Mouse (Mus musculus) MEL (cell line): Measurements from ENCODE around the gene Nrbf2. TPM values are rescaled to one million over a fixed set of nuclear protein-coding genes. Genes with fewer than 3 reads are reported as not detected.

Experiments
- DNase-seq: peaks from one replicate; pipeline ENCODE4 v3.0.0; 2011; ENCODE audit warnings: low read depth, low spot score
- H3K27ac ChIP-seq: 2 replicates; pipeline ENCODE4 v1.5.1; 2012; ENCODE audit warnings: low read depth, mild to moderate bottlenecking, control low read depth, low read length, moderate library complexity; ENCODE audit not compliant: control insufficient read depth
- H3K27me3 ChIP-seq, 2 experiments: fragments of 150-350 bp in 1 of 2; sonication (generic) in 1 of 2; 2 replicates each; pipeline ENCODE4 v1.6.1; 2012; ENCODE audit warnings: low read length in 2 of 2, mild to moderate bottlenecking in 2 of 2, improper control_type of control experiment in 1 of 2, moderate library complexity in 1 of 2; ENCODE audit not compliant: insufficient read depth in 2 of 2, control insufficient read depth in 1 of 2
- H3K36me3 ChIP-seq, 2 experiments: 2 replicates each; pipeline ENCODE4 v1.6.1; 2012 to 2014; ENCODE audit warnings: low read length in 2 of 2, improper control_type of control experiment in 1 of 2, inconsistent platforms in 1 of 2, mild to moderate bottlenecking in 1 of 2; ENCODE audit not compliant: insufficient read depth in 2 of 2, control insufficient read depth in 1 of 2
- H3K4me1 ChIP-seq, 2 experiments: fragments of 150-350 bp in 1 of 2; sonication (generic) in 1 of 2; 2 replicates each; pipeline ENCODE4 v1.6.1; 2012; ENCODE audit warnings: low read length in 2 of 2, improper control_type of control experiment in 1 of 2, mild to moderate bottlenecking in 1 of 2; ENCODE audit not compliant: insufficient read depth in 2 of 2, control insufficient read depth in 1 of 2
- H3K4me3 ChIP-seq, 2 experiments: fragments of 150-350 bp in 1 of 2; sonication (generic) in 1 of 2; 2 replicates each; pipeline ENCODE4 v1.5.1; 2012; ENCODE audit warnings: low read depth in 2 of 2, low read length in 2 of 2, mild to moderate bottlenecking in 2 of 2, moderate library complexity in 2 of 2, control low read depth in 1 of 2, improper control_type of control experiment in 1 of 2; ENCODE audit not compliant: control insufficient read depth in 1 of 2, insufficient read depth in 1 of 2
- H3K79me2 ChIP-seq: 2 replicates; pipeline ENCODE4 v1.6.1; 2012; ENCODE audit warnings: mild to moderate bottlenecking, low read length, moderate library complexity; ENCODE audit not compliant: control insufficient read depth, poor library complexity, insufficient read depth
- H3K9ac ChIP-seq: 2 replicates; pipeline ENCODE4 v1.6.1; 2012; ENCODE audit warnings: low read depth, mild to moderate bottlenecking, control low read depth, low read length, moderate library complexity; ENCODE audit not compliant: control insufficient read depth, poor library complexity, severe bottlenecking
- H3K9me3 ChIP-seq: fragments of 150-350 bp; sonication (generic); replicated peaks from 2 replicates; pipeline ENCODE4 v1.6.1; 2012; ENCODE audit warnings: mild to moderate bottlenecking, low read length, improper control_type of control experiment, moderate library complexity; ENCODE audit not compliant: insufficient read depth
- CHD2 ChIP-seq: IDR thresholded peaks from 2 replicates; pipeline ENCODE4 v1.6.1; 2011; ENCODE audit warnings: low read length, improper control_type of control experiment
- CTCF ChIP-seq, 3 experiments: IDR thresholded peaks in 2 of 3; conservative IDR thresholded peaks in 1 of 3; 2 replicates each; pipeline ENCODE4 v1.5.1; 2011 to 2012; ENCODE audit warnings: low read length in 3 of 3, low read depth in 2 of 3, mild to moderate bottlenecking in 2 of 3, improper control_type of control experiment in 1 of 3, inconsistent platforms in 1 of 3, mixed read lengths in 1 of 3, moderate library complexity in 1 of 3; ENCODE audit not compliant: control insufficient read depth in 1 of 3, insufficient read depth in 1 of 3, poor library complexity in 1 of 3, severe bottlenecking in 1 of 3
- ETS1 ChIP-seq: IDR thresholded peaks from 2 replicates; pipeline ENCODE4 v1.6.1; 2012; ENCODE audit warnings: low read depth, mild to moderate bottlenecking, inconsistent platforms, low read length, improper control_type of control experiment, moderate library complexity
- GABPA ChIP-seq: IDR thresholded peaks from 2 replicates; pipeline ENCODE4 v1.6.1; 2012; ENCODE audit warnings: low read depth, mild to moderate bottlenecking, inconsistent platforms, low read length, improper control_type of control experiment, moderate library complexity
- MAFK ChIP-seq: IDR thresholded peaks from 2 replicates; pipeline ENCODE4 v1.6.1; 2011; ENCODE audit warnings: low read depth, mild to moderate bottlenecking, low read length, improper control_type of control experiment, borderline replicate concordance
- MXI1 ChIP-seq: IDR thresholded peaks from 2 replicates; pipeline ENCODE4 v1.6.1; 2011; ENCODE audit warnings: mild to moderate bottlenecking, low read depth, low read length, improper control_type of control experiment
- MYB ChIP-seq: IDR thresholded peaks from 2 replicates; pipeline ENCODE4 v1.6.1; 2011; ENCODE audit warnings: mild to moderate bottlenecking, low read depth, low read length, improper control_type of control experiment
- NRF1 ChIP-seq: IDR thresholded peaks from 2 replicates; pipeline ENCODE4 v1.6.1; 2014; ENCODE audit warnings: low read depth, mild to moderate bottlenecking, inconsistent platforms, low read length, improper control_type of control experiment, moderate library complexity; ENCODE audit not compliant: poor library complexity, insufficient read depth, severe bottlenecking
- RCOR1 ChIP-seq: IDR thresholded peaks from 2 replicates; pipeline ENCODE4 v1.6.1; 2012; ENCODE audit warnings: low read depth, mild to moderate bottlenecking, inconsistent platforms, low read length, improper control_type of control experiment
- TAL1 ChIP-seq: IDR thresholded peaks from 2 replicates; pipeline ENCODE4 v1.6.1; 2012; ENCODE audit warnings: mild to moderate bottlenecking, inconsistent platforms, low read length, moderate library complexity, mixed read lengths
- TBP ChIP-seq: IDR thresholded peaks from 2 replicates; pipeline ENCODE4 v1.8.0; 2011; ENCODE audit warnings: low read depth, low read length, improper control_type of control experiment
- UBTF ChIP-seq: IDR thresholded peaks from 2 replicates; pipeline ENCODE4 v1.6.1; 2012; ENCODE audit warnings: low read depth, mild to moderate bottlenecking, inconsistent platforms, low read length, improper control_type of control experiment, moderate library complexity, borderline replicate concordance; ENCODE audit not compliant: insufficient read depth
- USF1 ChIP-seq: IDR thresholded peaks from 2 replicates; pipeline ENCODE4 v1.6.1; 2014; ENCODE audit warnings: low read depth, mild to moderate bottlenecking, inconsistent platforms, low read length, improper control_type of control experiment, moderate library complexity
- USF2 ChIP-seq, 2 experiments: IDR thresholded peaks; 2 replicates each; pipeline ENCODE4 v1.6.1; 2011 to 2012; ENCODE audit warnings: improper control_type of control experiment in 2 of 2, low read length in 2 of 2, borderline replicate concordance in 1 of 2, inconsistent platforms in 1 of 2, low read depth in 1 of 2, mild to moderate bottlenecking in 1 of 2; ENCODE audit not compliant: insufficient read depth in 1 of 2
- ZNF384 ChIP-seq: IDR thresholded peaks from 2 replicates; pipeline ENCODE4 v1.6.1; 2012; ENCODE audit warnings: low read depth, mild to moderate bottlenecking, inconsistent platforms, low read length, improper control_type of control experiment
- polyA plus RNA-seq, 2 experiments: library from polyadenylated mRNA; stranded (reverse) in 1 of 2; unstranded in 1 of 2; fragments of >175 nt in 1 of 2; fragments of >200 nt in 1 of 2; gene quantifications; 2 replicates each; pipeline versions ENCODE4 v1.2.1 to v1.2.4; 2012; ENCODE audit warnings: low replicate concordance in 2 of 2, low read depth in 1 of 2; ENCODE audit not compliant: insufficient read length in 2 of 2, insufficient read depth in 1 of 2, missing spikeins in 1 of 2
- total RNA-seq: library from RNA; depleted of rRNA; stranded (reverse); fragments of 300-350 nt; gene quantifications from 2 replicates; pipeline ENCODE4 v1.2.3, GENCODE M21; 2012

Nrbf2 gene
- total and polyA plus RNA-seq, 3 experiments: 19.5 to 38.9 TPM; not detected in 1

DNA sequence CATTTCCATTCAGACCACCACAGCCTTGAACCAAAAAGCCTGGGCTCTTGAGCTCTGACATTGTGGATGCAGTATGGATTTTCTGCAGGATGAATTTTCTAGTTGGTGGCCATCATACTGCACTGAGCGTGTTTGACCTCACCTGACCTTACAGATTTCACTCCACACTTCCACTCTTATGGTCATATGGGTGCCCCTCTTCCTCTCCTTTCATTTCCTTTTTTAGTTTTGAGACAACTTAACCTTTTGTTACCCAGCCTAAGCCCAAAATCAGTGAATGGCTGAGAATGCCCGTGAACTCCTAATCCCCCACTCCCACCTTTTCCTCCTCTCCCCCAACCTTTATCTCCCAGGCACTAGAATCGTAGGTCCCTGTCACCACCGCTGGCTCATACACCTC is 5.5 kb upstream of the Nrbf2 start:
- no peak for TF ChIP-seq MAFK
- no peak for TF ChIP-seq TBP
- 0 out of 2 replicates have a peak, but pooled peaks have one; percentile 4 for TF ChIP-seq RCOR1
- no peak for TF ChIP-seq NRF1
- TF ChIP-seq USF1: 0 out of 2 replicates have a peak, but pooled peaks have one; percentile 5
- no peak for TF ChIP-seq MXI1
- no peak for TF ChIP-seq USF2 (IDR thresholded peaks at IDR 0.05; ENCODE audit: borderline replicate concordance in 1 of 2, insufficient read depth in 1 of 2, low read depth in 1 of 2, low read length in 2 of 2)
- 0 out of 2 replicates have a peak, but pooled peaks have one; percentile 17 for TF ChIP-seq ETS1
- peaks cover 22 to 38% of the 10 kb centered on the region in 2 experiments for H3K4me1 ChIP-seq
- peak overlapping the region; percentile 32 for H3K9ac ChIP-seq
- no peaks in the 10 kb centered on the region for H3K27me3 ChIP-seq
- peak overlapping the region; percentile 29 to 33; a peak in 3 of 4 replicates for H3K4me3 ChIP-seq
- H3K9me3 ChIP-seq: no peaks in the 10 kb centered on the region
- H3K36me3 ChIP-seq: peaks cover 0 to 27% of the 10 kb centered on the region in 2 experiments; a peak in 2 of 4 replicates
- H3K27ac ChIP-seq: peak overlapping the region; percentile 64
- DNase-seq: peak; percentile 34
- no peaks in the 10 kb centered on the region; the same call in 1 of the 2 replicates for H3K79me2 ChIP-seq

- Histone ChIP-seq H3K27ac (no peak overlapping the region), H3K36me3 (peaks cover 0 to 23% of the 10 kb centered on the region in 2 experiments; a peak in 2 of 4 replicates), H3K9ac (no peak overlapping the region), H3K79me2 (peaks cover 21% of the 10 kb centered on the region), H3K4me3 (no peak overlapping the region), H3K4me1 (peaks cover 14 to 32% of the 10 kb centered on the region in 2 experiments; a peak in 3 of 4 replicates), H3K27me3 (no peaks in the 10 kb centered on the region), H3K9me3 (no peaks in the 10 kb centered on the region)
- no peak for DNase-seq
- TF ChIP-seq GABPA: no peak
- TF ChIP-seq UBTF: no peak
- TF ChIP-seq CHD2: no peak
- no peak for TF ChIP-seq TAL1
- no peak for TF ChIP-seq ZNF384
- TF ChIP-seq TBP: no peak
- no peak for TF ChIP-seq USF2 (IDR thresholded peaks at IDR 0.05; ENCODE audit: borderline replicate concordance in 1 of 2, insufficient read depth in 1 of 2, low read depth in 1 of 2, low read length in 2 of 2)
- TF ChIP-seq MYB: no peak
- no peak for TF ChIP-seq CTCF (IDR thresholded peaks at IDR 0.05 in 2 of 3, conservative IDR thresholded peaks at IDR 0.05 in 1 of 3; ENCODE audit: control insufficient read depth in 1 of 3, insufficient read depth in 1 of 3, low read depth in 2 of 3, low read length in 3 of 3, poor library complexity in 1 of 3, severe bottlenecking in 1 of 3)
- no peak for TF ChIP-seq RCOR1
- no peak for TF ChIP-seq NRF1
Measured at GRCm38 (mm10) chr10:67287877-67288276, 2.8 kb upstream of the Nrbf2 start.
